Mouse (Mus musculus): ENCODE data around the gene Sri.
A peak's percentile ranks its signal among the peaks of the same experiment; 100 is the strongest.
"Not testable (repeated sequence)": the region's sequence is repeated elsewhere in the genome, so short reads cannot be mapped to it uniquely, and the experiment has no call there.

The Sri gene

DNA sequence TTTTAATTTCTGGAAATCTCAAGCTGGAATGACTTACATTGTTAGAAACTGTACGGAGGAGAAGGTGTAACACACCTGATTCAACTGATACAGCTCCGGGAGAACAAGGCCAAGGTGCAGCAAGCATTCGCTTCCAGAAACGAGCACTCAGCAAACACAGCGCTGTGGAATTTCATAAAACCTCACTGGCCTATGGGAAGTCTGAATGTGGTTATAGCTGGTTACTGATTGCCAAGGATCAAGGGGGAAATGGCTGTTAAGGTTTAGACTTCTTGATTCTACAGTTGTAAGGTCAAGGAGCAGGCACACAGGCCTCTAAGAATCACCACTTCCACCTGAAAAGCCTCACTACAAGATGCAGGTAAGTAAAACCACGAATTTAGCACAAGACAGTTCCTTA is at the start of gene Sri:
Gene Sri (plus strand): TSS at position 224 of the 400 bp plus-strand sequence.
- DNase-seq (ENCODE audit: low read depth, low spot score): no peak

DNA sequence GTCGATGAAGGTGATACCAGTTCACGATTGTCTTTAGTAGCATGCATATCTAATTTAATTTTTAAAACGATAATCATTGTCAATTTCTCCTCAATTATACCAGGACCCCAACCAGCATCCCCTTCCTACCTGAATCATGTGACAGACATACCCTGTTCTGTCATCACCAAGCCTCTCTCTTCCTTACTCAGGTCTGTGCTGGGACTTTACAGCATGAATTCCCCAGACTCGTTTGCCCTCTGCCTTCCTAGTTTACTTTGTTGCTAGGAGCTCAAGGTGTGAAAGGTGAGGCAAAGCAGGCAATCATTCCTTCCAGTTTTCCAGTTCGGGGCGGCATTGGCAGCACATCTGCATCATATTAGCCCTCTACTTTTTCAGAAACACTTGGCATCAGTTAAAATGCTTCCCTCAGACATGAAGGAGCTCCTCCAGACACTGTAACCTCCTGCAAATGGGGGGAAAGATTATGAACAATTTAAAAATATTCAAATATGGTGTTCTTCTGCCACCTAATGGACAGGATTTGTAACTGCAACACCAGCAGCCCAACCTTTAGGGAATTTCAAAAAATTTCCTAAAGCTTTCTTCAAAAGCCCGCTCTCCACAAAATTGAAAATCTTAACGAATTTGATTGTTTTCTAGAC is 49.4 kb upstream of the Sri start:
- DNase-seq (ENCODE audit: low read depth, low spot score): peak; percentile 44

DNA sequence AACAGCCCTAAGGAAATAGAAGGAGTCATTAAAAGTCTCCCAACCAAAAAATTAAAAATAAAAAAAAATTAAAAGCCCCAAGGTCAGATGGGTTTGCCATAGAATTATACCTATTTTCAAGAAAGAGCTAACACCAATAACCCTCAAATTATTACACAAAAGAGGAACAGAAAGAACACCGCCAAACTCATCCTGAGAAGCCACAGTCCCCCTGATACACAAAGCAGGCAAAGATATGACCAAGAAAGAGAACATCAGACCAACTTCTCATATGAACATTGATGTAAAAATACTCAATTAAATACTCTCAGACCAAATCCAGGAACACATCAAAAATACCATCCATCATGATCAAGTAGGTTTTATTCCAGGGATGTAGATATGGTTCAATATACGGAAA is 48.8 kb upstream of the Sri start:
- DNase-seq (ENCODE audit: low read depth, low spot score): no peak

DNA sequence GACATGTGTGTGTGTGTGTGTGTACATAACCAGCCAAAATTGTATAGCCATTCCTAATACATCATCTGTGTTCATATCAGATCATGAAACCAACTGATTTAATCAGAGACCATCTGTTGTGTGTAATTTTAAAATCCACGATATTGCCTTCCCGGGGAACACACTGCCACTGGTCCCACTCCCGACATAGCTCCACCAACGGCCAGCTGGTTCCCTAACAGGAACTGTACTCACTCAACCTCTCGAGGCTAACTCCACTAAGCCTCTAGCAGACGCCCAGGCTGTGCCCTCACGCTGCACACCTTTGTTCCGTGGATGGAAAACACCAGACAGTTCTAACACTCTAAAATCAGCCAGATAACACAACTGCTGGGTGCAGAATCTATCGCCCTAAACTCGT is 45.4 kb upstream of the Sri start:
- peak; percentile 54 for DNase-seq (ENCODE audit: low read depth, low spot score)

DNA sequence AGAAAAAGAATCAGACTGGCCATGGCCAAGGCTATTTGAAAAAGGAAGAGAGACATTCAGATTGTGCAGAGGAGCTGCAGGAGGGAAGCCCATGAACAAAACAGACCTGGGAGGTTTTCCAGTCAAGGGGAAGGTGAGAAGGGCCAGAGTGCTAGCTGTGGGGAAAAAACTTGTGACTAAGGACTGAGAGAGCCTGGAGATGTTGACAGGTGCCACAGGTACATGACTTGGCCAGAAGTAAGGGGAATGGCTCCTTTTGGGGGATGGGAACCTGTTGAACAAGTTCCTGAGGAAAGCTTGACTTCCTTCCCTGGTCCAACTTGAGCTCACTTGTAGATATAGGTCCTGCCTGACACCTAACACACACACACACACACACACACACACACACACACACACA is 43.1 kb upstream of the Sri start:
- no peak for DNase-seq (ENCODE audit: low read depth, low spot score)

DNA sequence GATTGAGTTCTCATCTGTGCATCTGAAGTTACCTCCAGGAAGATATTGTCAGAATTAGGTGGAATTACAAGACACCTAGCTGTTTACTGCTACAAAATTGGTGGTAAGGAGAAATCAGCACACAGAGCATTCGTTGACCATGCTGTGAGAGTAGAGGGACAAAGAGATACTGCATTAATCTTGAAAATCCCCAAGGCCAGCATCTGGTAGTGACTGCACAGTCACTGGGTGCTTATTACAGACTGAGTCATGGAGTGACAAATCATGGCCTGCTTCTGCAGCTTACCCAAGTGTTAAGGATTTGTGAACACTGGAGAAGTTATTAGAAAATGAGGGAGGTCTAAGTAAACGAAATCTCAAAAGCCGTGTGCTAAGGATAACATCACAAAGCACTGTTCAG is 32.6 kb upstream of the Sri start:
- DNase-seq (ENCODE audit: low read depth, low spot score): peak; percentile 38

DNA sequence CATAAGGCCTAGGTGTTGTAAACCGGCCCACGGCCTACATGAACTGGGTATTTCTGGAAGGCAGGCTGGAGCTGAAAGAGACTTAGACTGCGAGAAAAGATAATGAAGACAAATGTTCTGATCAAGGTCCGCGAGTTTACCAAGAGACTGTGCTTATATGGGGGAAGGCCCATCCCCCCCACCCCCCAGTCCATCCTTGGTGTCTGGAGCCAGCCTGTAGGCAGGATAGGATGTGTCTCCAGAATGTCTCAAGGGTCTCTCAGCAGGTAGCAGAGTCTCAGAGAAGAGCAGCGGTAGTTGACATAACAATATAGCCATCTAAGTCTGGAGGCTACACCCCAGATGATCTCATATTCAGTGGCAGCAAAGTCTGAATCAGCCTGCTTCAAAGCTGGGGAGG is 11.3 kb upstream of the Sri start:
- DNase-seq (ENCODE audit: low read depth, low spot score): not testable (repeated sequence)

DNA sequence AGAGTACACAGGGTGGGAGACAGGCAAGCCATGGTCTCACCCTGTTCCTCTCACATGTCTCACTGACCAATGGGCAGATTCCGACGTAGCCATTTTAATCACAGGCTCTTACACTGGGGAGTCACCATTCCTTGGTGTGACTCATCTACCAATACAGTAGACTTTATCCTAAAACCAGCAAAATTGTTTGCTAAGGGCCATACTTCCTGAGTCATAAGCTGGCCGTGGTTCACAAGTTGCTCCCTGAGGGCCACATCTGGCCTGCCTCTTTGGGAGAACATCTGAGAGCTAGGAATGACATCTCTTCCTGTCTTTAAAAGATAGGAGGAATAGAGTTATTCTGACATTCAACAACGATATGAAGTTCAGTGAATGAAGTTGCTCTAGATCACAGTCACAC is 7.9 kb downstream of the Sri start:
- no peak for DNase-seq (ENCODE audit: low read depth, low spot score)

DNA sequence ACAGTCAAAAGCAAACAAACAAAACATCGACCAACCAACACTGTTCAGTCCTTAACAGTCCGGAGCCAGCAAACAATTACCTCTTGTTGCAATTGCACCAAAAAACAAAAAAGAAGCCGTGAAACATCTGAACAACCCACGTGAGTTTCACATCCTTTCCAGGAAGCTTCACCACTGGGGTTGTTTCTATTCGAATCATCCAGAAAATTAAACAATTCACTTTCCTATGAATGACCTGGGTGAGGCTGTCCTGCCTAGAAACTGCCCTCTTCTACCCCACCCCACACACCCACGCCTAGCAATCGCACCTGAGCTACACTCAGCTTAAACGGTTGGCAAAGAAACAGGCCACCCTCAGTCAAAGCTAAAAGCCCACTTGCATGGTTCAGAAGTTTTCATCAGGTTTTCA is 9.8 kb downstream of the Sri start:
- no peak for DNase-seq (ENCODE audit: low read depth, low spot score)

DNA sequence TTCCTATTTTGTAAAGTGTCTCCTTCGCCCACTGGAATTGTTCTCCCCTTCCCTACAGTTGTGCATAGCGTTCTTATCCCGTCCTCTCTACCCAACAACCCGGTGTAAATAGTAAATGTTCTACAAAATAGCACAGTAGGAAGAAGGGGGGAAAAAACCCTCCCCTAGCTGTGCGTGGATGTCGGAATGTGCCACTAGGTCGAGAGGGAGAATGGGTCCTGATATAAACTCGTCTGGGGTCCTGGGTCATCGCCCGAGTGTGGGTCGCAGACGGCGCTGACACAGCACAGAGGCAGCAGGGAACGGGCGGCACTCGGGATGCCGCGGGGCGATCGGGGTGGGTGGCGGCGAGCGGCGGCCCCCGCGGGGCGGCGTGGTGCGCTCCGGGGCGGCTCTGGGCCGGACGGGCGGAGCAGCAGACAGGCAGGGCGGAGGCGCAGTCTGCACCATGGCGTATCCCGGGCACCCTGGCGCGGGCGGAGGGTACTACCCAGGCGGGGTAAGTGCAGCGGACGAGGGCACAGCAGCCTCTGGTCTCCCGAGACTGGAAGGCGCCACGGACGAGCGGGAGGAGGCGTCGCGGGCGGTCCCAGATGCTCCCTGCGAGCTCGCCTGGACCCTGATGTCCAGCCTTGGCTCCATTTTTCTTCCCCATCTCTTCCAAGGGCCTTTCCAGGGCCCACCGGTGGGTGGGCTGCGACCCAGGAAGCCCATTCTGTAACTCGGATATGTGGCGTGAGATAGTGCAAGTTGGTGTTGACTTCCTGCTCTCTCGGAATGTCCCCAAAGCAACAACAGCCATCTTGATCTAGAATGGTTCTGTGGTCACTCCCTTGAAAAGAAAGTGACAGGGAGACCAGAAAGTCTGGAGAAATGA is 10.5 kb downstream of the Sri start:
- peak; percentile 86 for DNase-seq (ENCODE audit: low read depth, low spot score)

DNA sequence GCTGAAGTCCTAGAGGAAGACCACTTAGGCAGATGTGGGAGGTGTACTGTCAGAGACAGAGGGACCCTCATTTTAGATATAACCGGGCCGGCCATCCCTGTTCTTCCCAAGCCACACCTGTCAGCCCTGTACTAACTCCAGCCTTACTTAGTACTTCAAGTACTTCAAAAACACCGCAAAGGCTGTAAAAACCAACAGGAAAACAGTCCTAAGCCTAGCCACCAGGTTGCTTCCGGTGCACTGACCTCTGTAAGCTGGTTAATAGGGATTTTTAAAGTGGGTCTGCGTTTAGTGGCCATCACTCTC is 11.1 kb downstream of the Sri start:
- no peak for DNase-seq (ENCODE audit: low read depth, low spot score)

DNA sequence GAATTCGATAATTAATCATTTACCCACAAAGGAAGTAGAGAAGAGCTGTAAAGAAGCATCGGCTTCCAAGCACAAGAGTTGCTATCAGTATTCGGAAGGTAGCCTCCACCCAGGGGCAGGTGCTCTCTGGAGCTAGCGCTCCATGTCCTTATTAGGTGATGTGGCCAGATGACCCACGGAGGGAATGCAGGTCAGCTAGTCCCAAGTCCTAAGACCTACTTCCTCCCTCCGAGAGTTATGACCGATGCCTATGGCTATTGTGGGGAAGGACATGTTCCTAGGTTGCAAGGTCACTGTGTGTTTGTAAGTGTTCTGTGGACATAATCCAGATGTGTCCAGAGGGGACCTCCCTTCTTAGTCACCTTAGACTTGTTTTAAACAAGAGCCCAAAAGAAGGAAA is 12.2 kb downstream of the Sri start:
- no peak for DNase-seq (ENCODE audit: low read depth, low spot score)

DNA sequence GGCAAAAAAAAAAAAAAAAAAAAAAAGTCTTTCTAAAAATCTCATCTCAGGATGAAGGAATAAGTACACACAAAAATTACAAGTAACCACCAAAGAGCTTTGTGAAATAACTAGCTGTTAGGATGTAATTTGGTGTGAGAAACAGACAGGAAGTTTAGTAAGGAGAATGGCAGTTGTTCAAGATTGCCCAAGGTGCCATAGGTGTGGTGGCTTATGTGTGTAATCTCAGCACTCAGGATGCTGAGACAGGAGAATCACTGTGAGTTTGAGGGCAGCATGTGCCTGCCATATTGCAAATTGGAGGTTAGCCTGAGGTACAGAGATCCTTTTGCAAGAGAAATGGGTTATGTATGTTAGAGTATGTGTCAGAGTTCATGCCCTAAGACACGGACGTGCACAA is 16.6 kb downstream of the Sri start:
- DNase-seq (ENCODE audit: low read depth, low spot score): no peak

DNA sequence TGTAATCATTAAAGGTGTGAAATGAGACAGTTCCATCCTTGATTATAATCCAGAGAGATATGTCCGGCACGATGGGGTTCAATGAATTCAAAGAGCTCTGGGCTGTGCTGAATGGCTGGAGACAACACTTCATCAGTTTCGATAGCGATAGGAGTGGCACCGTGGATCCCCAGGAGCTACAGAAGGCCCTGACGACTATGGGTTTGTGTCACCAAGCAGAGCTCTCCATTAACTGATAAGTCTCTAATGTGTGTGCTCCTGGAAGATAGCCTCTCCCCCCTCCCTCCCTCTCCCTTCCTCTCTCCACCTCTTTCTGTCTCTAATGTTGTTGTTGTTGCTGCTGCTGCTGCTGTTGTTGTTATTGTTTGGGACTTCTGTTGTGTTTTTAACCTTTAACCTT is 17.3 kb downstream of the Sri start:
- DNase-seq (ENCODE audit: low read depth, low spot score): no peak

DNA sequence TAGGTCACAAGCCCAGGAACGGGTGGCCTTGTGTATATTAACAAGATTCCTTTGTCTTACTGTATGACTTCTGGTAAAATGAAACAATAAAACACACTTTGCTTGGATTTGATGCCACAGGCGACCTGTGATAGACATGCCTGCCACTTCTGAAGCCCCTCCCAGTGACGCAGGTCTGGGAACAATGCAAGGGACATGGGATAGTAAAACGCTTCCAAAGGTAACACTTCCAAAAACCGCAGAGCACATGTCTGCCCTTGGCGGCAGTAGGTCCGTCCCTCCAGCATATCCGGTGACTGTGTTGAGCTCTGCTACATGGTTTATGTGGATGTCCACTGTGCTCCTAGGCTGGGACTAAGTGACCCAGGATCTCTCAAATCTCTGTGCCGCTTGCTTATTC is 27.5 kb downstream of the Sri start:
- no peak for DNase-seq (ENCODE audit: low read depth, low spot score)

DNA sequence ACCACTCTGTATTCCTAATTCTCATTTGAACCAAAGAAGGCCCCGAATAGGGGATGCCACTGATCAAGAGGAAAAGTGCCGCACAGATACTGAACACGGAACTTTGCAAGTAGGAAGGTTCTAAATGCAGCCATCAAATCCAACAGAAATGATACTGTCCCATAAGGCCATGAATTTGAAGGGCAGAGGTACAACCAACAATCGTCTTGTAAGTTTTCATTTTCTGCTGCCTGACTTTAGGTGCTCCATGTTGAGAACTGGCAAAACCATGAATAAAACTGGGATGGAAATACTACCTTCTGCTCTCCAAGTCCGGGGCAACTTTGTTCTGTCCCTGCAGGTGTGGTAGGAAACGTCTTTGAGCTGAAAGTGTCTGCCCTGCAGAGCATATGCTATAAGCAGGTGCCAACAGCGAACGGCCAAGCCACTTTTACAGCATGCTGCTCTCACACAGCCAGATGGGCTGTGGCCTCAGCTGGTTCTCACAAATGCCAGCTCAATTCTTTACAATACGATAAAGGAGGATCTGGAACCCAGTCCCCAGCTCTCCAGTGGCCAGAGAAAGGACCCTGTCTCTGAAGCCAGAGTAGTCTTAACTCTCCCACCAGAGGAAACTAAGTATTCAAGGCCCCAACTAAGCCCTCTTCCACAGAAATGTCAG is 28.2 kb downstream of the Sri start:
- peak; percentile 42 for DNase-seq (ENCODE audit: low read depth, low spot score)

DNA sequence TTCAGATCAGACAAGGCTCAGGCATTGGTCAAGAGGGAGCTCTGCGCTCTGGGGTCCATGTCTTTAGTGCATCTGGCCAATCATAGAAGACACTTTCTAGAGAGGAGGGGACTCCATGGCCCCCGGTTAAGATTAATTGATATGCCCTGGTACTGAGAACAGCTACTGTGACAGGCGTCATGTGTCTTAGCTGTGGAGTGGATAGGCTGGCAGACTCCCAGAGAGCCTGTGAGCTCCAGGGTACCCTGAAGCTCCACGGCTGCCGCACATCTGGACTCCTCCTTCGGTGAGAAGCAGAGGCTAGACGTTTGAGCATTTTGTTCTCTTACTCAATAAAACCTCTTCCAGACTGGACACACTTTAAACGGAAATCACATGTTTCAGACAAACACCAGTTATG is 31.6 kb downstream of the Sri start:
- no peak for DNase-seq (ENCODE audit: low read depth, low spot score)

DNA sequence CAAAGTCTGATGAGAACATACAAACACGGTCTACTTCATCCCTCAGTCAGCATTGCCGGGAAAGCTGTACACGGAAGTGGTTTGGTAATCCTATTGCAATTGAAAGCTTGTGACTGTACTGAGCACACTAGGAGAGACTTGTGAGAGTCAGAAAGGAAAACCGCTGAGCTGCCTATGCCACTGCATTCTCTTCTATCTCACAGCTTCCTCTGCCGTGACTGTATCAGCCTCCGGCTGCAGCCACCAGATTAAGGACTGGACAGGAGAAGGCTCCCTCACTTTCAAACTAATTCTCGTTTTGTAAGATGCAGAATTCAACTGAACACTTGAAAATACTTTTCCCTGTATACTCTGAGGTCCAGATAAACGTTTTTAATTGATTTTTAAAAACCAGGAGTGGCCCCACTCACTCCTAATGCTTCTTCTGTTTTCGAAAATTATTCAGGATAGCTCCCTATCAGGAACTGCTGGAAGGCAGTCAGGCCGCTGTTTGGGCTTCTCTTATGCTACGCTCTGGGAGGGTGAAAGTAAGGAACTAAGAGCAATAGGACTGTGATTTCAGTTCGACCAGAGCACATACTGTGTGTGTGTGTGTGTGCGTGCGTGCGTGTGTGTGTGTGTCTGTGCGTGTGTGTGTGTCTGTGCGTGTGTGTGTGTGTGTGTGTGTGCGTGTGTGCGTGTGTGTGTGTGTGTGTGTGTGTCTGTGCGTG is 37.1 kb downstream of the Sri start:
- DNase-seq (ENCODE audit: low read depth, low spot score): no peak

DNA sequence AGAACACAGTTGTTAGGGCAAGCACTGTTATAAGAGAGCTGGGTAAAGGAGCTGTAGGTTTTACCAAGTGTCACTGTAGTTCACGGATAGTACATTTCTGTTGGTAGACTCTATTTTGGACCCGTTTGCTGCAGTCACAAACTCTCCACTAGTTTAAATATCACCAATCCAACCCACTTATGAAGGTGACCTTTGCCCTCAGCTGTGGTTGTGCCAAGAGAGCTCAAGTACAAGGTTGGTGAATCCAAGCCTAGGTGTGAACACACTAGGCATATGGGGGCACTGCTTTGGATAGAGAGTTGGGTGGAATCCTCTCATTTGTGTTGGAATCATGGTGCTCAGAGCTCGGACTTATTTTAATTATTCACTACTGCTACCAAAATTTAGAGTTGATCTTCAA is 39.8 kb downstream of the Sri start:
- DNase-seq (ENCODE audit: low read depth, low spot score): no peak

DNA sequence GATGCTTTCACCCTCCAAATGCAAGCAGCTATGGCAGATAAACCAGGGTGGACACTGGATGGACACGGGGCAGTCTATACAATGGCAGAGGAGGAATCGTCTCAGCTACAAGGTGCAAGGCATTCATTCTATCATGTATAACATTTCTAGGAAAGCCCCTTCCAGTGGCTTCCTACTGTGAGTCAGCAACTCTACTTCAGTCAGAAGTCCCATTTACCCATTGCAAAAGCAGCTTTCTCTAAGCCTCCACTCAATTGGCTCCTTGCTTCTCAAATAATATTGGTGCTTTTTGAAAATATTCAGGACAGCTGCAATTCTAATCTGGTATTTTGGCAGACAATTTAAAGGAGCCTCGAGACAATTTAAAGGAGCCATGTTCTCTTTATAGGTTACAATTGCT is 42.3 kb downstream of the Sri start:
- DNase-seq (ENCODE audit: low read depth, low spot score): peak; percentile 47

DNA sequence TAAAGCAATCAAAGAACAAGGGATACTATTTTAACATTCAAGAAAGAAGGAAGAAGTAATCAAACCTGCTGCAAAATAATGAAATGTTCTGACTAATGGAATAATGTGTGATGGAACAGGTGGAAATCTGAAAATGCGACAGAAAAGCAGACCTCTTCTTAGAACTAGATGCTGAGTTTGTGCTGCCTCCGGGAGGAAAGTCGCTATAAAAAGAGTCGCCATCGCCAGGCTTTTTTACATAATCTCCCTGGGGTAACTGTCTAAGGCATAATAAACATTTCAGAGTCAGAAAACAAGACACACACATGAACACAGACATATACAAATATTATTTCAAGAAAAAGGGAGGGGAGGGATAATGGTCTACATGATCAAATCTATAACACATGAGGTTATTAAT is 49.0 kb downstream of the Sri start:
- peak; percentile 74 for DNase-seq (ENCODE audit: low read depth, low spot score)

DNA sequence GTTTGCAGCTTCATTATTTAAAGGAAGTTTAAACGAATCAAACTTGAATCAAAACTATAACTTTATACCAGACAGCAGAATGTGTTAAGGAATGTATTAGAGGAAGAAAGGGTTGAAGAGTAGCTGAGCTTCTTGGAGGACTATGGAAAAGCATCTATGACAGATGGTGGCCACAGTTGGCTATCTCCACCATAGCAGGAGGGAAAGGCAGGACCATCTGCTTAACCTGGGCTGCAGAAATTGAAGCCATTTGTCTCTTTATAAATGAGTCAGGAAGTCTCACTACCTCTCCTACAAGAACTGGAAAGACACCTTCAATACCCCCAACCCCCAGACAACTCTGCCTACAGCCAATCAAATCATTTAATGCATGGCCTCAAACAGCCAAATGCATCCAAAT is 49.8 kb downstream of the Sri start:
- peak; percentile 99 for DNase-seq (ENCODE audit: low read depth, low spot score)

Data from brain, adult 2 months (tissue).